Mouse (Mus musculus) limb, embryonic 11.5 days (tissue): ENCODE measurements around the gene Ube2u. TPM values are rescaled to one million over a fixed set of nuclear protein-coding genes. Genes with fewer than 3 reads are reported as not detected.

Experiments
- ATAC-seq: fragments of 200-750 bp; cut with Nextera tagmentation; 2 replicates; pipeline ENCODE4 v1.8.0; 2017; ENCODE audit warnings: low read depth; ENCODE audit not compliant: insufficient number of reproducible peaks, low FRiP score, low TSS enrichment
- DNase-seq: peaks from one replicate; pipeline ENCODE4 v3.0.0-alpha.2; 2015; ENCODE audit warnings: low spot score
- H3K27ac ChIP-seq: fragments of 300-500 bp; sonication (generic); replicated peaks from 2 replicates; pipeline ENCODE4 v1.5.1; 2014; ENCODE audit warnings: low read depth, mild to moderate bottlenecking, low read length
- H3K27me3 ChIP-seq: fragments of 300-500 bp; sonication (generic); 2 replicates; pipeline ENCODE4 v1.6.1; 2014; ENCODE audit warnings: mild to moderate bottlenecking, low read length, mixed read lengths; ENCODE audit not compliant: control insufficient read depth, insufficient read depth
- H3K36me3 ChIP-seq: fragments of 300-500 bp; sonication (generic); 2 replicates; pipeline ENCODE4 v1.6.1; 2014; ENCODE audit warnings: mild to moderate bottlenecking, low read length, moderate library complexity, mixed read lengths; ENCODE audit not compliant: control insufficient read depth, insufficient read depth
- H3K4me1 ChIP-seq: fragments of 300-500 bp; sonication (generic); 2 replicates; pipeline ENCODE4 v1.6.1; 2014; ENCODE audit warnings: low read length, mixed read lengths; ENCODE audit not compliant: control insufficient read depth, insufficient read depth
- H3K4me2 ChIP-seq: fragments of 300-500 bp; sonication (generic); 2 replicates; pipeline ENCODE4 v1.6.1; 2014; ENCODE audit warnings: low read depth, mild to moderate bottlenecking, moderate library complexity; ENCODE audit not compliant: severe bottlenecking
- H3K4me3 ChIP-seq: fragments of 300-500 bp; sonication (generic); 2 replicates; pipeline ENCODE4 v1.5.1; 2014; ENCODE audit warnings: low read depth, low read length
- H3K9ac ChIP-seq: fragments of 300-500 bp; sonication (generic); 2 replicates; pipeline ENCODE4 v1.6.1; 2014; ENCODE audit warnings: mild to moderate bottlenecking, low read length
- H3K9me3 ChIP-seq: fragments of 300-500 bp; sonication (generic); 2 replicates; pipeline ENCODE4 v1.6.1; 2016; ENCODE audit warnings: low read length; ENCODE audit not compliant: control insufficient read depth
- WGBS: fragments of 180-500 bp; shearing (Covaris S2); extraction: QIAGEN DNeasy Blood & Tissue Kit; methylation state at CpG from one replicate; pipeline ENCODE4 v1.1.7; 2014; 5-methylcytosine and 5-hydroxymethylcytosine counted together
- polyA plus RNA-seq: library from polyadenylated mRNA; unstranded; fragments of >200 nt; fragmentation: Nextera tagmentation; extraction: Ambion mirVana; gene quantifications from 2 replicates; pipeline ENCODE4 v1.2.1, GENCODE M21; 2014

Gene Ube2u
- polyA plus RNA-seq, 1 experiment from 2014 or later, result 0.31 TPM

DNA sequence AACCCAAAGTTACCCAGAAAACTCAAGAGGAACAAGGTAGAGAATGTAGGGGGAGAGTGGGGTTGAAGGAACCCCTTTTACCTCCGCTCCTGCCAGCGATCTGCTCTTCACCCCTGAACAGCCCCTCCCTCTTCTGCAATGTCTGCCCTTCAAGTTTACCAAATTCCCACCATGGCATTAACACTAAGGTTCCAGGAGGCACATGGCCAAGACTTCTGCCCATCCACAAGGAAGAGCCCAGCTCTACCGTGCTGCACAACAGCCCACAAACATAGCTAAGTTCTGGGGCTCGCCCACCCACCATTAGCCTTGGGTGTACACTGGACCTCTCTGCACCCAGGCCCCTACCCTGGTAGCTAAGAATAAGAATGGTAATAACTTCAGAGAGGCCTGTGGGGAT is 117.1 kb downstream of the Ube2u start:
- 89% methylated on average over 4 of the region's 4 CpGs for WGBS
- no peaks in the 10 kb centered on the region for H3K9me3 ChIP-seq
- H3K4me1 ChIP-seq, result no peaks in the 10 kb centered on the region
- no peak overlapping the region for H3K4me3 ChIP-seq
- H3K4me2 ChIP-seq, result no peak overlapping the region
- H3K27ac ChIP-seq, result no peak overlapping the region
- DNase-seq, result no peak
- no peak for ATAC-seq
- no peaks in the 10 kb centered on the region for H3K36me3 ChIP-seq
- no peaks in the 10 kb centered on the region for H3K27me3 ChIP-seq
- no peak overlapping the region for H3K9ac ChIP-seq

DNA sequence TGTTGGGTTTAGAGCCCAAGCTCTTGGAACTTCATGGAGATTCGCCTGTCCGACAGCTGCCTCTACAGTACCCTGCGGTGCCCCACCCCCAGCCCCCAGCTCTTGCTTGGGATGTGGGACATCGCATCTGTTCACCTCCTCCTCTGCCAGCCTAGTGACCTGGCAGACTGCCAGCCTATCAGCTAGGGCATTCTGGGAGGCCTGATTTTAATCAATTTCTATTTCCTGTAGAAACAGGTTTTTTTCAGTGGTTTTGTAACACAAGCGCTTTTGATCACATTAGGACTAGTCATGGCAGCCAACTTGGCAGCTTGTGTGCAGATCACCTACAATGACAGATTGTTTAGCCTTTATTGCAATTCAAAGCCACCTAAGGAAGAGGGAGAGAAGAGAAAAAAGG is 118.0 kb downstream of the Ube2u start:
- no peak for DNase-seq
- Histone ChIP-seq H3K4me2 (no peak overlapping the region), H3K36me3 (no peaks in the 10 kb centered on the region), H3K9me3 (no peaks in the 10 kb centered on the region), H3K27ac (no peak overlapping the region), H3K4me3 (no peak overlapping the region), H3K27me3 (no peaks in the 10 kb centered on the region), H3K9ac (no peak overlapping the region), H3K4me1 (no peaks in the 10 kb centered on the region)
- WGBS, result 81% methylated on average over 5 of the region's 5 CpGs
- ATAC-seq, result no peak

DNA sequence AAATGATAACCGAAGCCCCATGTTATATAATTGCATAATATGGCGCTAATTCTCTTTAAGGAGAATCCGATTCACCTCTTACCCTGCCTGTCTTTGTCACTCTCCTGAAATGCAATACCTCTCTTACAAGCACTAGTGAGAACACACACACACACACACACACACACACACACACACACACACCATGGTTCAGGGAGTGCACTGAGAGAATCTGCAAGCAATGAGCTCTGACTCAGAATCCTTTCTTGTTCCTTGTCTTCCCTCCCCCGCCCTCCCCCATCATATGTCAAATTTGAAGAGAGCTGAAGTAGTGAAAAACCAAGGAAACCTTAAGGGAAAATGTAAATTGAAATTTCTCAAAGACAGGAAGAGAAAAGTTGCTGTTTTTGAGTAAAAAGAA is 118.4 kb downstream of the Ube2u start:
- no peak overlapping the region for H3K4me2 ChIP-seq
- H3K36me3 ChIP-seq, result no peaks in the 10 kb centered on the region
- no peak overlapping the region for H3K9ac ChIP-seq
- no peaks in the 10 kb centered on the region for H3K9me3 ChIP-seq
- no peaks in the 10 kb centered on the region for H3K27me3 ChIP-seq
- no peaks in the 10 kb centered on the region for H3K4me1 ChIP-seq
- H3K27ac ChIP-seq, result no peak overlapping the region
- WGBS, result 86% methylated on average over 4 of the region's 4 CpGs
- no peak for ATAC-seq
- no peak overlapping the region for H3K4me3 ChIP-seq
- no peak for DNase-seq
